In the genomic region with DNA sequence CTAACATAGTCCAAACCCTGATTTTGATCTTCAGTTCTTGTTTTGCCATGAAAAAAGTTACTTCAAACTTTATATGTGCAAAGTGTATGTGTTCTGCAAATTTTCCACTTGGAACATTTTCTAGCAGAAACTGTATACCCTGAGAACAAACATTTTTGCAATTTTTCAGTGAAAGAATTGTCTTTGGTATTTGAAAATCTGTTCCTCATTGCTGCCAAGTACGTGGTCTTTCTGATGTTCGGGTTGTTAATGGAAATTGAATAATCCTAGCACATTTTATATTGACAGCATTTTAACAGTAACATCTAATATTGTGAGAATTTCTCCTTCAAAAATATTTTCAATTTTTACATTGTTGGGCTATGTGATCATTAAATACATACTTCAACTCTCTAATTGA, we compare ENCODE assay signal across 16 mouse cellular contexts.
"Had no signal": no experiment of that assay in that cellular context is flagged by ENCODE, and none has a peak within 500 bp of the region (broad histone marks: within the 10 kb centered on the region; RNA-seq: fewer than 3 reads in every experiment).

No protein-coding gene starts in this region.

- H3K4me3 ChIP-seq: lung, embryonic 15.5 days; megakaryocyte, embryonic 14.5 days; midbrain, embryonic 13.5 days; midbrain, embryonic 15.5 days; neural tube, embryonic 12.5 days; stomach, embryonic 15.5 days had no signal

- DNase-seq: liver, postnatal 0 days; lung, adult 2 months; lung, postnatal 14 days; lung, postnatal 36 days; right cerebral cortex, postnatal 14 days; thymus, adult 18-20 months; thymus, postnatal 14 days; thymus, postnatal 4 days had no signal

- H3K27ac ChIP-seq: lung, embryonic 15.5 days; macrophage; midbrain, embryonic 13.5 days; midbrain, embryonic 15.5 days; neural tube, embryonic 12.5 days; stomach, embryonic 15.5 days; stomach, postnatal 0 days had no signal
